Mouse (Mus musculus) heart, adult 9 months (tissue): Measurements from ENCODE around the gene Rpl23.
"Not testable (repeated sequence)": the region's sequence is repeated elsewhere in the genome, so short reads cannot be mapped to it uniquely, and the experiment has no call there.

Source experiments
- DNase-seq, 2 experiments: peaks; one replicate each; pipeline ENCODE4 v3.0.0; 2022; ENCODE audit warnings: low spot score in 2 of 2

The Rpl23 gene

GRCm38 (mm10) chr11:97766154-97766881 is 15.9 kb downstream of the Rpl23 start, which contains the start of gene Cwc25:
Gene Cwc25, minus strand, starts transcription at chr11:97766556.
- DNase-seq = peak; percentile 94 to 95

GRCm38 (mm10) chr11:97761638-97762037 is 20.6 kb downstream of the Rpl23 start:
- DNase-seq = no peak

- DNase-seq = no peak
These were observed 23.3 kb downstream of the Rpl23 start for GRCm38 (mm10) chr11:97758942-97759341.

DNA sequence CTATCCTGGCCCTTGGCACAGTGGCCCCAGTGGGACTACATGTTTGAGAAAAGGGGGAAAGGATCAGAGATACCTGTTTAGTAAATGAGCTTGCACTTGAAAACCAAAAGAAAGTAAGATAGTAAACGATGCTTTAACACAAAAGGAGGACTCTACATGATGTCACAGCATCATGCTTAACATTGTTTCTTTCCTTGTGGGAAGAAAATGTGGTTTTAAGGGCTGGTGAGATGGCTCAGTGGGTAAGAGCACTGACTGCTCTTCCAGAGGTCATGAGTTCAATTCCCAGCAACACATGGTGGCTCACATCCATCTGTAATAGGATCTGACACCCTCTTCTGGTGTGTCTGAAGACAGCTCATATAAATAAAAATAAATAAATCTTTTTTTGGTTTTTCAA is 24.1 kb downstream of the Rpl23 start:
- DNase-seq = no peak

- DNase-seq = no peak
These were observed 29.0 kb downstream of the Rpl23 start for GRCm38 (mm10) chr11:97753277-97753676.

DNA sequence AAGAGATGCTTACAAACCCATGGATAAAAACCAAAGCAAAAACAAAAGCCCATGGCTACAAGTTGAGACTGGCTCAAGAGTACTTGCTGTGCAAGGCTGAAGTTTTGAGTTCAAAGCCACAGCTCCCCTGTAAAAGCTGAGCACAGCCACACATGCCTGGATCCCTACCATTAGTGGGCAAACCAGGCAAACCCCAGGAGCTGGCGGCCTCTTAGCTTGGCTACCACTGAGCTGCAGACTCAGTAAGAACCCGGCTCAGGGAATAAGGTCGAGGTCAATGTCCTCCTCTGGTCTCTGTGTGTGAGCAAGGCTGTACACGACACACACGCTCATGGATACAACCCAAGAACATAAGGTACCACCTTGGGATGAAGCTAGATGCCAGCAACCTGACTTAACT is 33.7 kb downstream of the Rpl23 start:
- DNase-seq = no peak

DNA sequence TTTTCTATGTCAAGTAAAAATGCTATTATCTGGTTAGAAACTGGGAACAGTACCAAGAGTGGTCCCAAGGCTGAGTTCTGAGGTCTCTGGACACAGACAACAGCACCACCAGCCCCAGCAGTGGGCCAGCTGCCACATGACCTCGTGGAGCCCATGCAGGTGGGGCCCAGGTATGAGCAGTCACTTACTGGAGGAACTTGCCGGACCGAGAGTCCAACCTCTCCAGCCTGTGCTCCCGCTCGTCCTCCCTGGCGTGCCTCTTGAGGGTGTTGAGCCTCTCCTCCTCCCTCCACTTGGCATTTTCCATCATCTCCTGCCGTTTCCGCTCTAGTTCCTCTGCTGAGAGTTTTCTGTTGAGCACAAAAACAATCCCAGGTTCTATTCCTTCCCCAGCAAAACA is 34.5 kb downstream of the Rpl23 start:
- no peak for DNase-seq

GRCm38 (mm10) chr11:97745331-97745721 is 36.9 kb downstream of the Rpl23 start:
- DNase-seq = no peak

GRCm38 (mm10) chr11:97744718-97745330 is 37.4 kb downstream of the Rpl23 start:
- DNase-seq = peak; percentile 99

DNA sequence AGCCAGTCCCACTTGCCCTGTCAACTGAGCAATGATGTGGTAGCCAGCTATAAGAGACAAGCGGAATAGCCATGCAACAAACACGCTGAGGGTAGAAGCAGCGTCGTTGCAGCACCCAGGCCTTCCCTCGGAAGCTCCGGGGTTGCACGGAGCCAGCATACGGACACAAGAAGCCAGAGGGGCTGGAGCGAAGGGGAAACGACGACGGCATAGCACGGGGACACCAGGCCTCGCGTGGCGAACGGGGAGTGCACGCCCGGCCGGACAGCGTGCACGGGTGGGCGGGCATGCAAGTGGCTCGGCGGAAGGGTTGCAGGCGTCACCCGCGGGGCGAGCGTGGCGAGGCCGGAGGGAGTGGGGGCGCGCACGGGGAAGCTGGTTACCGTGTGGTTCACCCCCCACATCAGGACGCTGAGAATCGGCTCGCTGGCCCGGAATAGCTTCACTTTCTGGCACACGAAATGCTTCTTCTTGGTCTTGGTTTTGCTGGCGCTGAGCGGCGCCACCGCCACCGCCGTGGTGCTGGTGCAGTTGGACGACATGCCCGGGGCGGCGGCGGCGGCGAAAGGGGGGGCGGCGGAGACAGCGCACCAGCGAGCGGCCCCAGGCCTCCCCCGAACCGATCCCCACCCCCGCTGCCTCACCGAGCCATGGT is 38.0 kb downstream of the Rpl23 start, which contains the start of gene Pip4k2b:
Gene Pip4k2b, minus strand, starts transcription at position 642 of the 655 bp plus-strand sequence.
- DNase-seq = no peak

DNA sequence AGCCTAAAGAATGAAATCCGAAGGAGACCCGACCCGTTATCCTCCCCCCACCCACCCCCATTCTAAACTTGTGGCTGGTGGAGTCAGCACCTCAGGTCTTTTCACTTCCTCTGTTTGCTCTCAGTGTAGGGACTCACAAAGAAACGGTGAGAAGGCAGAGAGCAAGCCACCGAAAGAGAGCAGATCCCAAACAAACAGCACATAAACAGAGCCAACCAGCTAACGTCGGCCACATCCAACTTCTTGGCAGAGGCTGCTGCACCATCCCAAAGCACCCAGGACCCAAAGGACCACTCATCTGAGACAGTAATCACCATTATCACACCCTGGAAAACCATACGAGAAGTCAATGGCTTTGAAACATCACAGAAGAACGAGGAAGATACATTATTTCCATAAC is 38.8 kb downstream of the Rpl23 start:
- DNase-seq = no peak

DNA sequence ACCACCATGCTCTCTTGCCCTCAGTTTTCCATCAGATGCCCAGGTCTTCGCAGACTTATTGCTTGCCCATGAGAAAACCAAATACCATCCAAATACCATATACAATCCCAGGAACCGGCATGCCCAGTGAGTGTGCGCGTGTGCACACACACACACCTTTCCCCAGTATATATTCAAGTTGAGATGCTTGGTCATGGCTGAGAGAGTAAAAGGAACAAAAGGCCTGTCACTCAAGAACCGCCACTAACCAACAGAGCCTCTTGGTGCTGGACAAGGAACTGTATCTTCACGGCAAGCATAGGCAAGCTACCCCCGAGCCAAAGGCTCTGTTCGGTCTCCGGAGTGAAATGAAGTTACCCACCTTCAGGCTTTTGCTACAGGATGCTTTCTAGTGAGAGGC is 39.6 kb downstream of the Rpl23 start:
- no peak for DNase-seq

DNA sequence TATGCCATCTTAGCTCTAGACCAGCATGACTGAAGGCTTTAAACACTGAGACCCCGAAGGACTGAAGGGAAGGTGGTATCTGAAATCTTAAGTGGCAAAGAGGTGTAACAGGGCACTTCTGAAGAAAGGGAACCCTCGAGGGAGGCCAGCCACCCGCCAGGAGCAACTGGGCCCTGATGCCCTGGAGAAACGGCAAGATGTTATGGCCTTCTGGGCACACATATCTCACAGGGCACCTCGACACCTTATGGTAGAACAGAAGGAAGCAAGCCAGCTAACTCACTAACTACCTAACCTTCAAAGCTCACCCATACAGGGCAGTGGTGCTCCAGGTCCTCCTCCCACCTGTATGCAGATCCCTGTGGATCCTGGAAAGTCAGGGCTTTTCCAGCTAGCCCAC is 40.1 kb downstream of the Rpl23 start:
- DNase-seq = no peak

- DNase-seq = peak in 1 of 2 experiments; percentile 49
These were observed 42.0 kb downstream of the Rpl23 start for GRCm38 (mm10) chr11:97740190-97740589.

- no peak for DNase-seq
These were observed 43.1 kb downstream of the Rpl23 start for GRCm38 (mm10) chr11:97739155-97739554.

GRCm38 (mm10) chr11:97738703-97739102 is 43.5 kb downstream of the Rpl23 start:
- DNase-seq = no peak

DNA sequence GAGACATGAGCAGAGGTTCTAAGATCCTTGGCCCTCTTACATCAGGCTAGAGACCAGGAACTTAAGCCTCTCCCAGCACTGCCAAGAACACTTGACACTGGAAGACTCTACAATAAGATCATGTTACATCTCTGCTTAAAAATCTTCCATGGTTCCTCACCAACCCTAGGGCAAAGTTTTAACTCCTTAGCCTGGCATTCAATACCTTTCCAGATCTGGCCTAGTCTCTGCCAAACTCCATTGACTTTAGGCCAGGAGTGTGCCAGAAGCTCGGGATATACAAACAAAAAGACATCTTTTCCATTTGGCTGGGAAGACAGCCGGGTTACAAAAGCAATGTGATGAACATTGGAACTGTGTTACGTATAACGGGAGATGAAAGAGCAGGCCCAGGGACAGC is 44.6 kb downstream of the Rpl23 start:
- DNase-seq = no peak

DNA sequence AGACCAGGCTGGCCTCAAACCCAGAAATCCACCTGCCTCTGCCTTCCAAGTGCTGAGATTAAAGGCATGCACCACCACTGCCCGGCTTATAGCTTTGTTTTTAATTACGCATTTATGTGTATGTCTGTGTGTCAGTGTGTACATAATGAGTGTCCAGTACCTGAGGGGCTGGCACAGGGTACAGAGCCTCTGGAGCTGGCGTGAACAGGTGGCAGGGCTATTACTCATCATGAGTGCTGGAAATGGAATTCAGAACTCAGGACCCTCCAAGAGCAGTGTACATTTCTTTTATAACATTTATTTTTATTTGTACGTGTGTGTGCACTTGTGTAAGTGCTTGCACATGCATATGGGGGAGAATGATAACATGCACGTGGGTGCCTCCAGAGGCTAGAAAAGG is 45.6 kb downstream of the Rpl23 start:
- no peak for DNase-seq

- DNase-seq = not testable (repeated sequence)
These were observed 47.4 kb downstream of the Rpl23 start for GRCm38 (mm10) chr11:97734810-97735209.

GRCm38 (mm10) chr11:97733689-97734088 is 48.5 kb downstream of the Rpl23 start:
- DNase-seq = no peak

DNA sequence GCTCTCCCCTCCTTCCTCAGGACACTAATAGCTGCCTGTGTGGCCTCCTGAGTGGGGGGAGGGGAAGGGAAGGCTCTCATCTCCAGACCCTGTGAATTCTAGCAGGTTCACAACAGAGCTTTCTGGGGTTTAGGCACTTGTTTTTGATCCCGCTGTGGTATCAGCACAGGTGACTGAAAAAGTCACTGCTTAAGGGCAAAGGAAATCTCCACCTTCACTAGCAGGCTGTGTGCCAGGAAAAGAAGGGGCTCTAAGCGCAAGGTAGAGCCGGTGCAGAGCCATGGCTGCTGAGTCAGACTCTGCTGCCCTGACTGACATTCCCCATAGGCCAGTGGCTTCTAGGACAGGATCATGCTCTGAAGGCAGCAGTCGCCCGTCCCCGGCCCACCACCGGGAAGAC is 53.5 kb downstream of the Rpl23 start:
- no peak for DNase-seq

- DNase-seq = no peak
These were observed 53.9 kb downstream of the Rpl23 start for GRCm38 (mm10) chr11:97728311-97728710.
